Mouse (Mus musculus): ENCODE data around the gene Zbtb43. TPM values are rescaled to one million over a fixed set of nuclear protein-coding genes. Genes with fewer than 3 reads are reported as not detected.

Gene Zbtb43
- polyA plus RNA-seq, 1 experiment from 2014 or later: 19.9 TPM

GRCm38 (mm10) chr2:33451038-33451978 lies 17.1 kb downstream of the Zbtb43 start:
- Histone ChIP-seq H3K9me3 (replicated peaks) (no peaks in the 10 kb centered on the region), H3K27ac (no peak overlapping the region), H3K4me1 (no peaks in the 10 kb centered on the region), H3K36me3 (peaks cover 81% of the 10 kb centered on the region), H3K27me3 (ENCODE audit: low read depth, poor library complexity, severe bottlenecking) (no peaks in the 10 kb centered on the region), H3K4me3 (no peak overlapping the region)
- WGBS: 88% methylated on average over 11 of the region's 11 CpGs
- no peak for DNase-seq (ENCODE audit: low spot score)

DNA sequence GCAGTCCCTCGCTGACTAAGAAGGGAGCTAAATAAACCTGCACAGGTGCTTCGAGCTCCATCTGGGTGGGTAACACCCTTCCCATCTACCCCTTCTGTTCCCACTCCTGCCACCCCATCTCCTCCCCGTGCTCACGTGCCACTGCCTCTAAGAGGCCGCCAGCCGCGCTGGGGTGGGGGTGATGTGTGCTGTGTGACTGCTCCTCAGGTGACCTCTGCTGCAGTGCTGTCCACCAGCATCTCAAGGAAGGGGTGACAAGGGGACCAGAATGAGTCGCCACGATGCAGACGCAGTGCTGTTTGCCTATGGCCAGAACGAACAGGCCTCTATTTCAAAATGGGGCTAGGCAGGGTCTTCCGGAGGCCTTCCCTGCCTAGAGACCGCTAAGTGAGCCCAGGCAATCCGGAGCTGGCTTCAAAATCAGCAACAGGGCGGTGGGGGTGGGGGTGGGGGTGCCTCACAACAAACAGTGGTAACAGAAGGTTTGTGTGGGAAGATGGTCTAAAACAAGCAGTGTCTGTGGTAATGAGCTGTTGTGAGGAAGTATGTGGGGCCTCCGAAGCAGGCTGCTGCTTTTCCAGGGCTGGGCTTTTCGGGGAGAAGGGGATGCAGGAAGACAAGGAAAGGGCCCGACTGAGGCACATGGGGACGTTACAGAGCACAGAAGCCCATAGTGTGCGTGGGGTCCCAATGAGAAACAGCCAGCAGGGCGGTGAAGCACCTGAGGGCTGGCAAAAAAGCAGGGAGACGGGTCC lies 19.1 kb downstream of the Zbtb43 start:
- Histone ChIP-seq H3K27ac (no peak overlapping the region), H3K4me1 (no peaks in the 10 kb centered on the region), H3K9me3 (replicated peaks) (no peaks in the 10 kb centered on the region), H3K4me3 (no peak overlapping the region), H3K36me3 (peaks cover 62% of the 10 kb centered on the region), H3K27me3 (ENCODE audit: low read depth, poor library complexity, severe bottlenecking) (no peaks in the 10 kb centered on the region)
- no peak for DNase-seq (ENCODE audit: low spot score)
- WGBS: 90% methylated on average over 22 of the region's 22 CpGs

DNA sequence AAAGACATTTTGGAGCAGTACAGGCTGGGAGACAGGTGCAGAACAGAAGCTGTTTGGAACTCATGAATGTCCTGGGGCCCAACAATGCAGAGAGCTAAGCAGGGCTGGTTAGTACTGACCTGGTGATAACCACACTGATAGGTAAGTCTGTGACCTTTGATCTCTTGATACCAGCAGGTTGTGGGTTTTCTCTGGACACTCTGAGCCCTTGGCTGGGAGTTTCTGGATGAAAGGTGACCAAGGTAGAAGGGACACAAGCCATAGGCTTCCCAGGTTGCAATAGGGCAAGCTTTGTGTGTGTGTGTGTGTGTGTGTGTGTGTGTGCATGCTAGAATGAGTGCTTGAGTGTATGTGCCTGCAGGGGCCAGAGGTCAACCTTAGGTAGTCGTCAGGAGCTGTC lies 21.6 kb downstream of the Zbtb43 start:
- Histone ChIP-seq H3K4me3 (no peak overlapping the region), H3K9me3 (replicated peaks) (no peaks in the 10 kb centered on the region), H3K36me3 (peaks cover 37% of the 10 kb centered on the region), H3K27me3 (ENCODE audit: low read depth, poor library complexity, severe bottlenecking) (no peaks in the 10 kb centered on the region), H3K27ac (no peak overlapping the region), H3K4me1 (no peaks in the 10 kb centered on the region)
- DNase-seq (ENCODE audit: low spot score): no peak
- 57% methylated on average over 1 of the region's 1 CpGs for WGBS

- no peak overlapping the region for H3K27ac ChIP-seq
- H3K9me3 ChIP-seq (replicated peaks): no peaks in the 10 kb centered on the region
- 91% methylated on average over 5 of the region's 5 CpGs for WGBS
- DNase-seq (ENCODE audit: low spot score): no peak
- peaks cover 26% of the 10 kb centered on the region for H3K36me3 ChIP-seq
- H3K4me3 ChIP-seq: no peak overlapping the region
- peaks cover 5% of the 10 kb centered on the region for H3K4me1 ChIP-seq
- no peaks in the 10 kb centered on the region for H3K27me3 ChIP-seq (ENCODE audit: low read depth, poor library complexity, severe bottlenecking)
Measured at GRCm38 (mm10) chr2:33445741-33446140, 22.6 kb downstream of the Zbtb43 start.

DNA sequence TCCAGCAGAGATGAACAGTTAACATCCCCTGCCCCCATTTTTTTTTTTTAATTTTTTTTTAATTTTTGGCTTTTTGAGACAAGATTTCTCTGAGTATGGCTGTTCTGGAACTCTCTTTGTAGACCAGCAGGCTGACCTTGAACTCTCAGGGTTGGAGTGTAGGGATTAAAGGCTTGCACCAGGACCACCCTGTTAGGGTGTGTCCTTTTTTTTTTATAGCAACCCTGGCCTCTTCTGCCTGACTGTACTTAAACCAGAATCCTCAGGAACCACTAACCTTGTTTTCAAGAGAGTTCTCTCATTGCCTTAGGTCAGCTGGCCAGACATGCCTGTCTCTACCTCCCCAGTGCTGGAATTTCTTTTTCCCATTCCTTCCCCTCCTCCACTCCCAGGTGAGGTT lies 23.5 kb downstream of the Zbtb43 start:
- H3K9me3 ChIP-seq (replicated peaks): no peaks in the 10 kb centered on the region
- H3K4me1 ChIP-seq: peaks cover 14% of the 10 kb centered on the region
- peaks cover 20% of the 10 kb centered on the region for H3K36me3 ChIP-seq
- H3K27ac ChIP-seq: no peak overlapping the region
- H3K4me3 ChIP-seq: no peak overlapping the region
- H3K27me3 ChIP-seq (ENCODE audit: low read depth, poor library complexity, severe bottlenecking): 0 out of 2 replicates have a peak, but pooled peaks cover 2% of the 10 kb centered on the region
- no peak for DNase-seq (ENCODE audit: low spot score)

DNA sequence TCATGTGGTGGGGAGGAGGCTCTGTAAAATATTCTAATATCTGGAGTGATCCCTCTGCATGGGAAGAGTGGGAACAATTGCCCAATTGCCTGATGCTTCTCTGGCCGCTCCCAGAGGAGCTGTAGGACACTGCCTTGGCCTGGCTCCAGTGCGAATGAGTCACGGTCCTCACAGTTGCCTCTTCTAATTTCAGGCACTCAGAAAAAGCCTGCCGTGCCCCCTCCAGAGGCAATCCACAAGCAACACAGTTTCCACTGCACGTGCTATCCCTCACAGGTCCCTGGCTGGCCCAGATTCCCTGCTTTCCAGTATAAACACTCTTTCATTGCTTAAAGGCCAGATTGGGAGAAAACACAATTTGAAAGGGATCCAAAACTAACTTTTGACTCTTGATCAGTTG lies 24.0 kb downstream of the Zbtb43 start:
- WGBS: 65% methylated on average over 5 of the region's 5 CpGs
- Histone ChIP-seq H3K9me3 (replicated peaks) (no peaks in the 10 kb centered on the region), H3K36me3 (peaks cover 15% of the 10 kb centered on the region), H3K27ac (no peak overlapping the region), H3K27me3 (ENCODE audit: low read depth, poor library complexity, severe bottlenecking) (0 out of 2 replicates have a peak, but pooled peaks cover 6% of the 10 kb centered on the region), H3K4me1 (peaks cover 19% of the 10 kb centered on the region), H3K4me3 (no peak overlapping the region)
- DNase-seq (ENCODE audit: low spot score): no peak

GRCm38 (mm10) chr2:33442701-33443100 lies 25.7 kb downstream of the Zbtb43 start:
- Histone ChIP-seq H3K27me3 (ENCODE audit: low read depth, poor library complexity, severe bottlenecking) (0 out of 2 replicates have a peak, but pooled peaks cover 6% of the 10 kb centered on the region), H3K4me3 (no peak overlapping the region), H3K4me1 (peaks cover 34% of the 10 kb centered on the region), H3K36me3 (0 out of 2 replicates have a peak, but pooled peaks cover 5% of the 10 kb centered on the region), H3K9me3 (replicated peaks) (no peaks in the 10 kb centered on the region), H3K27ac (no peak overlapping the region)
- no peak for DNase-seq (ENCODE audit: low spot score)
- WGBS: 93% methylated on average over 4 of the region's 4 CpGs

DNA sequence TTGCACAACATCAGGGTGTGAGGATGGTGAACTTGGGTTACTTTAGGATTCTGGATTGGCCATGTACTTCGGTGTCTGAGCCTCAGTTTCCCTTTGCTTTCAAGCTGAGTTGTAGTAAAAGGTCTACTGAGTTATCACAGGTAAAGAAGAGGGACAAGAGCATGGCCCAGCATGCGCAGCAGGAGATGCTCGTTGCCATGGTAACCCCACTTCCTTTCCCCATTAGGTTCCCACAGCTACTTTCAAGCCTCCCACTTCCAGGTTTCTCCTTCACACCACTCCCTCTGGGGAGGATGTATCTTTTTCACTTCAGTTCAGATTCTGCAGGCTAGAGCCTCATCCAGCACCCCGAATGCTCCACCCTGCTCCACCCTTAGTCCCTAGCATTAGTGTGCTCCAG lies 27.5 kb downstream of the Zbtb43 start:
- 0 out of 2 replicates have a peak, but pooled peaks cover 6% of the 10 kb centered on the region for H3K27me3 ChIP-seq (ENCODE audit: low read depth, poor library complexity, severe bottlenecking)
- H3K27ac ChIP-seq: no peak overlapping the region
- H3K9me3 ChIP-seq (replicated peaks): no peaks in the 10 kb centered on the region
- H3K4me1 ChIP-seq: peaks cover 48% of the 10 kb centered on the region
- DNase-seq (ENCODE audit: low spot score): no peak
- H3K36me3 ChIP-seq: no peaks in the 10 kb centered on the region
- H3K4me3 ChIP-seq: no peak overlapping the region
- WGBS: 19% methylated on average over 4 of the region's 4 CpGs

GRCm38 (mm10) chr2:33439980-33440670 lies 28.2 kb downstream of the Zbtb43 start:
- H3K9me3 ChIP-seq (replicated peaks): no peaks in the 10 kb centered on the region
- WGBS: 16% methylated on average over 9 of the region's 9 CpGs
- no peak overlapping the region for H3K4me3 ChIP-seq
- no peak overlapping the region; the same call in 1 of the 2 replicates for H3K27ac ChIP-seq
- 0 out of 2 replicates have a peak, but pooled peaks cover 6% of the 10 kb centered on the region for H3K27me3 ChIP-seq (ENCODE audit: low read depth, poor library complexity, severe bottlenecking)
- no peaks in the 10 kb centered on the region for H3K36me3 ChIP-seq
- no peak for DNase-seq (ENCODE audit: low spot score)
- peaks cover 56% of the 10 kb centered on the region for H3K4me1 ChIP-seq

DNA sequence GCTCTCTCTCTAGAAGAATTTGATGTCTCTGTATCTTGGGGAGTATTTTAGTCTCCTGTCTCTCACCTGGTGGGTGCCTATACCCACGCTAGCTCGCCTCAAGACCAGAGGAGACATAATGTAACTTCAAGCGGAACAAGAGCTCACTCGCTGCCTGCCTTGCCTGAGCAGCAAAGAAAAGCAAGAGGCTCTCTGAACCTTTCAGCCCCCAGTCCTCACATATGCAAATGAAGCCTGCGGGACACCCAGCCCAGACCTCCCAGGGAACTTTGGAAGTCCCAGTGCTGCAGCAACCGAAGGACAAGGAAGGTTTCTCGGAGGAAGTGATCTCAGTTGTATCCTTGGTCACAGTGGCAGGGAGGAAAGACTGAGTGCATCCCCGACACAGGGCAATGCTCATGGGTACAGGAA lies 28.9 kb downstream of the Zbtb43 start:
- Histone ChIP-seq H3K36me3 (no peaks in the 10 kb centered on the region), H3K27me3 (ENCODE audit: low read depth, poor library complexity, severe bottlenecking) (0 out of 2 replicates have a peak, but pooled peaks cover 6% of the 10 kb centered on the region), H3K9me3 (replicated peaks) (no peaks in the 10 kb centered on the region), H3K27ac (no peak overlapping the region; the same call in 1 of the 2 replicates), H3K4me1 (peaks cover 58% of the 10 kb centered on the region), H3K4me3 (no peak overlapping the region)
- DNase-seq (ENCODE audit: low spot score): no peak
- WGBS: 20% methylated on average over 8 of the region's 8 CpGs

DNA sequence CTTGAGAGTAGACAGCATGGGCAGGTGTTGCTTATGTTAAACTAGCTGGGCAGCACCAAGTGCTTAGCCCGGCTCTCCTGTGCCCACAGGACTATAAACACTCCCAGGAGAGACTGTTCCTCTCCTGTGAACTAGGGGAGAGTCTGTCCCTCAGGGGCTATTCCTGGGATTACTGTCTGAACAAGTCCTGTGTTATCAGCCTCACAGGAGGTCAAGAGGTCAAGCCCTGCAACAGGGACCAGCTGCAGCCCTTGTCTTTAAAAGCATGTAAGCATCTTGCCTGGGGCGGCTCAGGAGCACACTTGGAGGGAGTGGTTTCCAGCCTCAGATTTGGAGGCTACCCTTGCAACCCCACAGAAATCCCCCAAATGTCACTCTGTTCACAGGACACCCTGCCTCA lies 30.0 kb downstream of the Zbtb43 start:
- H3K9me3 ChIP-seq (replicated peaks): no peaks in the 10 kb centered on the region
- H3K36me3 ChIP-seq: no peaks in the 10 kb centered on the region
- H3K4me3 ChIP-seq: no peak overlapping the region
- H3K27me3 ChIP-seq (ENCODE audit: low read depth, poor library complexity, severe bottlenecking): 0 out of 2 replicates have a peak, but pooled peaks cover 6% of the 10 kb centered on the region
- H3K4me1 ChIP-seq: peaks cover 58% of the 10 kb centered on the region
- DNase-seq (ENCODE audit: low spot score): no peak
- H3K27ac ChIP-seq: no peak overlapping the region
- 4% methylated on average over 2 of the region's 2 CpGs for WGBS

DNA sequence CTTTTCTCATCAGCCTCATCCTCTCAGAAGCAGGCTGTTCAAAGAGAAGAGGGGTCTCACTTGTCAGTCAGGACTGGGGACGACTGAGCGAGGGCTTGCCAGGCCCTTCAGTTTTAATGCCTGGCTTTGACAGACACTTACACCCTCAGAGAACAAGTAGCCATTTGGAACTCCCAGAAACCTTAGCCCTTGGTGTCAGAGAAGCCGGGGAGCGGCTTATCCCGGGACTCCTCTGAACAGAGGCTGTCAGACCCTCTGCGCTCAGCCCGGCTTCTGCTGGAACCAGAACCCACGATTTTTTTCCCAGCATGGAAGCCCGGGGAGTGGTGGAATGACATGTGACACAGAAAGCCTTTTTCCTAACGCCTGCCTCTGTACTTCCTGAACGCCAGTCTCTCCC lies 31.2 kb downstream of the Zbtb43 start:
- peak; percentile 40 for DNase-seq (ENCODE audit: low spot score)
- H3K4me3 ChIP-seq: no peak overlapping the region

More for the DNA sequence above, 31.2 kb downstream of the Zbtb43 start:
- 52% methylated on average over 11 of the region's 11 CpGs for WGBS
- Histone ChIP-seq H3K27ac (no peak overlapping the region), H3K4me1 (peaks cover 58% of the 10 kb centered on the region), H3K27me3 (ENCODE audit: low read depth, poor library complexity, severe bottlenecking) (0 out of 2 replicates have a peak, but pooled peaks cover 6% of the 10 kb centered on the region), H3K9me3 (replicated peaks) (no peaks in the 10 kb centered on the region), H3K36me3 (no peaks in the 10 kb centered on the region)
